Mouse (Mus musculus): ENCODE results near the gene Npr2. TPM values are rescaled to one million over a fixed set of nuclear protein-coding genes. Genes with fewer than 3 reads are reported as not detected.

Gene Npr2
- polyA plus RNA-seq, 1 experiment from 2014 or later = 11.9 TPM

DNA sequence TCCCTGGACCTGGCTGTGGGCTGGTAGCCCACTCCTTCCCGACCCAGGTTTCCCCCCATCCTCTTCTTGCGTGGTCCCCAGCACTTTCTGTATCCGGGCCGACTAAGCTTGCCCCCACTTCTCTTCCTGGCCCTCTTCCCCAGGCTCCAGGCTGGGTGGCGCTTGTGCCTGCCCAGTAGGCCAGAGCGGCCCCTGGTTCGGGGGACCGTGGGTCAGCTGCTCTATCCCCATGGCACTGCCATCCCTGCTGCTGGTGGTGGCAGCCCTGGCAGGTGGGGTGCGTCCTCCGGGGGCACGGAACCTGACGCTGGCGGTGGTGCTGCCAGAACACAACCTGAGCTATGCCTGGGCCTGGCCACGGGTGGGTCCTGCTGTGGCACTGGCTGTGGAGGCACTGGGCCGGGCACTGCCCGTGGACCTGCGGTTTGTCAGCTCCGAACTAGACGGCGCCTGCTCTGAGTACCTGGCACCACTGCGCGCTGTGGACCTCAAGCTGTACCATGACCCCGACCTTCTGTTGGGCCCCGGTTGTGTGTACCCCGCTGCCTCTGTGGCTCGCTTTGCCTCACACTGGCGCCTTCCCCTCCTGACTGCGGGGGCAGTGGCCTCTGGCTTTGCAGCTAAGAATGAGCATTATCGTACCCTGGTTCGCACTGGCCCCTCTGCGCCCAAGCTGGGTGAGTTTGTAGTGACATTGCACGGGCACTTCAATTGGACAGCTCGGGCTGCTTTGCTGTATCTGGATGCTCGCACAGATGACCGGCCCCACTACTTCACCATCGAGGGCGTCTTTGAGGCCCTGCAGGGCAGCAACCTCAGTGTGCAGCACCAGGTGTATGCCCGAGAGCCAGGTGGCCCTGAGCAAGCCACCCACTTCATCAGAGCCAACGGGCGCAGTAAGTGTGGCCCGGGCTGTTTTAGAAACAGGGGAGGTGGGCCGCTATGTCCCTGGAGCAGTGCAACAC is 503 bp downstream of the Npr2 start:
- Histone ChIP-seq H3K27me3 (replicated peaks; ENCODE audit: insufficient read depth, low read length) (no peaks in the 10 kb centered on the region), H3K9me3 (ENCODE audit: low read length) (no peaks in the 10 kb centered on the region), H3K27ac (ENCODE audit: low read length) (peak overlapping the region; percentile 80), H3K36me3 (ENCODE audit: insufficient read depth, low read length) (no peaks in the 10 kb centered on the region), H3K4me1 (ENCODE audit: insufficient read depth, low read depth, low read length) (peaks cover 4% of the 10 kb centered on the region; the same call in 1 of the 2 replicates), H3K4me3 (ENCODE audit: low read depth, low read length) (peak overlapping the region; percentile 65), H3K9ac (replicated peaks; ENCODE audit: low read depth) (peak overlapping the region; percentile 71), H3K4me2 (replicated peaks; ENCODE audit: low read depth, low read length) (peak overlapping the region; percentile 91)
- WGBS = 49% methylated on average over 41 of the region's 42 CpGs
- DNase-seq (ENCODE audit: low spot score) = no peak
- TF ChIP-seq CTCF (IDR thresholded peaks at IDR 0.05) (no peak), EP300 (IDR thresholded peaks at IDR 0.05) (no peak)
- ATAC-seq = peak; percentile 20

DNA sequence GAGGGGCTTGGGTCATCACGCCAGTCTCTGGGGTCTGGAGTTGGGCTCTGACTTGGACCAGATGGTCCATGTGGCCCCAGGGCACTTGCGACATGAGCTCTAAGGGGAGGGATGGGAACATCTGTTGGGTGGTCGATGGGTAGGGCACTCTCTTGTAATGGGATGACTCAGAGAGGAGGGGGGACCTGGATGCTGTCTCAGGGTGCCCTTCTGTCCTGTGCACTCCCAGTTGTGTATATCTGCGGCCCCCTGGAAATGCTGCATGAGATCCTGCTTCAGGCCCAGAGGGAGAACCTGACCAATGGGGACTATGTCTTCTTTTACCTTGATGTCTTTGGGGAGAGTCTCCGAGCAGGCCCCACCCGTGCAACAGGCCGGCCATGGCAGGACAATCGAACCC is 1.6 kb downstream of the Npr2 start:
- TF ChIP-seq CTCF (IDR thresholded peaks at IDR 0.05) = no peak
- no peak for TF ChIP-seq EP300 (IDR thresholded peaks at IDR 0.05)
- no peak overlapping the region for H3K4me3 ChIP-seq (ENCODE audit: low read depth, low read length)
- H3K27ac ChIP-seq (ENCODE audit: low read length) = no peak overlapping the region
- no peak overlapping the region for H3K9ac ChIP-seq (replicated peaks; ENCODE audit: low read depth)
- ATAC-seq (no peak), DNase-seq (ENCODE audit: low spot score) (no peak)
- no peaks in the 10 kb centered on the region for H3K36me3 ChIP-seq (ENCODE audit: insufficient read depth, low read length)
- H3K27me3 ChIP-seq (replicated peaks; ENCODE audit: insufficient read depth, low read length) = no peaks in the 10 kb centered on the region
- H3K9me3 ChIP-seq (ENCODE audit: low read length) = no peaks in the 10 kb centered on the region
- 0 out of 2 replicates have a peak overlapping the region, but pooled peaks have one; percentile 91 for H3K4me2 ChIP-seq (replicated peaks; ENCODE audit: low read depth, low read length)
- WGBS = 78% methylated on average over 8 of the region's 8 CpGs
- H3K4me1 ChIP-seq (ENCODE audit: insufficient read depth, low read depth, low read length) = peaks cover 4% of the 10 kb centered on the region; the same call in 1 of the 2 replicates

DNA sequence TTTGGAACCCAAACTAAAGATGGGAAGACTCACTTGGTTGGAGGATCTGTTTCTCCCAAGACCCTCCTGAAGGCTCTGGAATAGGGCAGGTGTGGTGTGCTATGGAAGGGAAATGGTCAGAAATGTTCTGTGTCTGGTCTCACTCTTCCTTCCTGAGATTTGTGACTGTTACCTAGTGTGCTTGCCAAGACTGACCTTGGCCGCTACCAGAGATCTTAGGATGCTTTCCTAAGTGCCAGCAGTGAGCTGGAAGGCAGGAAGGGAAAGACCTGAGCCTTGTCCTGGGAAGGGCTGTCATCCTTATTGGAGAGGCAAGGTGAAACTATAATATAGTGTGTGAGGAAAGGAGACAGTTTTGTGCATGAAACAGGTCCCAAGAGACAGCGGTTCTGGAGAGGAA is 2.0 kb downstream of the Npr2 start:
- Histone ChIP-seq H3K4me2 (replicated peaks; ENCODE audit: low read depth, low read length) (no peak overlapping the region), H3K27ac (ENCODE audit: low read length) (no peak overlapping the region), H3K4me3 (ENCODE audit: low read depth, low read length) (no peak overlapping the region), H3K9ac (replicated peaks; ENCODE audit: low read depth) (no peak overlapping the region), H3K27me3 (replicated peaks; ENCODE audit: insufficient read depth, low read length) (no peaks in the 10 kb centered on the region), H3K36me3 (ENCODE audit: insufficient read depth, low read length) (no peaks in the 10 kb centered on the region), H3K4me1 (ENCODE audit: insufficient read depth, low read depth, low read length) (peaks cover 4% of the 10 kb centered on the region; the same call in 1 of the 2 replicates), H3K9me3 (ENCODE audit: low read length) (no peaks in the 10 kb centered on the region)
- no peak for DNase-seq (ENCODE audit: low spot score)
- WGBS = 83% methylated on average over 2 of the region's 2 CpGs
- TF ChIP-seq EP300 (IDR thresholded peaks at IDR 0.05) (no peak), CTCF (IDR thresholded peaks at IDR 0.05) (no peak)
- no peak for ATAC-seq

DNA sequence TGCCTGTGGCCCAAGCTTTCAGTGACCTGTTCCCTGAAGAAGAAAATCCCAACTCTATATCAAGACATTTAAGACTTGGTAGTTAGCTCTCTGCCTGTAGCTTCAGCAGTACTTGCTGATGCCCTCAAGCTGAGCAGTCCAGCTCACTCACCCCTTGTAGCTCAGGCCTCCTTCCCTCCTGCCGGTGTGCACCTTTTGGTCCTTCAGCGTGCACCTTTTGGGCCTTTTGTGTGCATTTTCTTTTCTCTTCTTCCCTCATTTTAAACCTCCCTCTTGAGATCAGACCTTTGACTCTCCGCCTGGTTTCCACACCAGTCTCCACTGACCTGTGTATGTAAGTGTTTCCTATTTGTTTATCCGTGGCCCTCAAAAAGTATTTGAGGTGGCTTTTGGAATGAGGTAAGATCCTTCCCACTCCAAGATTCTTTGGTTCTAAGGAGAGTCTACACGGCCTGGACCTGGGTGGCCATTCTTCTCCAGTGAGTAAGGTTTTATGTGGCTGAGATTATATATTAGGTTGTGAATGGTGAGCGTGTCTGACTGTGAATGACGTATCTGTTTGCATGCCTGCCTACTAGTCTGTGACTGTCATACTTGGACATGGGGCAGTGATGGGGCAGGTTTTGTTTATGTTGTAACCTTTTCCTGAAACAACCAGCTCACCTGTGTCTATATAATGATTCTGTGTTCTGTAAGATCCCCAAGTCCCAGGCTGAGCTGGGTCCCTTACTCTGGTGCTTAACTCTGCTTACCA is 3.1 kb downstream of the Npr2 start:
- WGBS = 70% methylated on average over 7 of the region's 7 CpGs
- Histone ChIP-seq H3K4me3 (ENCODE audit: low read depth, low read length) (no peak overlapping the region), H3K27me3 (replicated peaks; ENCODE audit: insufficient read depth, low read length) (no peaks in the 10 kb centered on the region), H3K4me2 (replicated peaks; ENCODE audit: low read depth, low read length) (no peak overlapping the region), H3K9ac (replicated peaks; ENCODE audit: low read depth) (no peak overlapping the region), H3K27ac (ENCODE audit: low read length) (no peak overlapping the region), H3K4me1 (ENCODE audit: insufficient read depth, low read depth, low read length) (peaks cover 4% of the 10 kb centered on the region; the same call in 1 of the 2 replicates), H3K36me3 (ENCODE audit: insufficient read depth, low read length) (no peaks in the 10 kb centered on the region), H3K9me3 (ENCODE audit: low read length) (no peaks in the 10 kb centered on the region)
- no peak for ATAC-seq
- DNase-seq (ENCODE audit: low spot score) = peak; percentile 15
- no peak for TF ChIP-seq EP300 (IDR thresholded peaks at IDR 0.05)
- TF ChIP-seq CTCF (IDR thresholded peaks at IDR 0.05) = no peak

DNA sequence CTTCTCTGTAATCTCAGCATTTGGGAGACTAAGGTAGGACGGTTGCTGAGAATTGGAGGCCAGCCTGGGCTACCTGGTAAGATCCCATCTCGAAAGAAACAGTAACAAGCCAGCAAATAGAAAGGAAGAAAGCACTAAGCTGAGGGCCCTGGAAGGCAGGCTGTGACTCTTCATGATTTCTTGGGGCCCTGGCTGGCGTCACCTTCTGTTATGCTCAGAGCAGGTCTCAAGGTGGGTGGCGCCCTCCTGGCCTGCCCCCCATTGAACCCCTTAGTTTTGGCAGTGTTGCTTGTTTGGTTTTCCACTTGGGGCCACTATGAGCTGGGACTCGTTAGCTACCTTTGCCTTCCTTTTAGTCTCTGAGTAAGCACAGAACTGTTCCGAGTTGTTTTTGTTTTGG is 5.0 kb downstream of the Npr2 start:
- no peak for TF ChIP-seq CTCF (IDR thresholded peaks at IDR 0.05)
- no peak for TF ChIP-seq EP300 (IDR thresholded peaks at IDR 0.05)
- Histone ChIP-seq H3K36me3 (ENCODE audit: insufficient read depth, low read length) (no peaks in the 10 kb centered on the region), H3K4me2 (replicated peaks; ENCODE audit: low read depth, low read length) (no peak overlapping the region), H3K9ac (replicated peaks; ENCODE audit: low read depth) (no peak overlapping the region), H3K9me3 (ENCODE audit: low read length) (no peaks in the 10 kb centered on the region), H3K4me1 (ENCODE audit: insufficient read depth, low read depth, low read length) (peaks cover 4% of the 10 kb centered on the region; the same call in 1 of the 2 replicates), H3K4me3 (ENCODE audit: low read depth, low read length) (no peak overlapping the region), H3K27me3 (replicated peaks; ENCODE audit: insufficient read depth, low read length) (no peaks in the 10 kb centered on the region), H3K27ac (ENCODE audit: low read length) (no peak overlapping the region)
- ATAC-seq = no peak
- 80% methylated on average over 6 of the region's 6 CpGs for WGBS
- DNase-seq (ENCODE audit: low spot score) = no peak

DNA sequence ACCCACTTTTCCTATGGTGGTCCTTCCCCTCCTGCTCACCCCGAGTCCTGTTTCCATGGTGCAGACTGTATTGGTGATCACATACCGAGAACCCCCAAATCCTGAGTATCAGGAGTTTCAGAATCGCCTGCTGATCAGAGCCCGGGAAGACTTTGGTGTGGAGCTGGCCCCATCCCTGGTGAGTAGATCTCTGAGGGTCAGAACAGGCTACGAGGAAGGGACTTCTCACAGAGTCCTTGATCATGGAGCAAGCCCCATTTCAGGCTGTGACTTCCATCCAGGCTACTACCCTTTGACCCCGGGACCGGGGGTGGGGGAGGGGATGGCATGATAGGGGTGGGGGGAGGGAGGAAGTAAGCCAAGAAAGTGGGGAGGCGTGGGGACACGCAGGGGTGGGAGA is 8.3 kb downstream of the Npr2 start:
- Histone ChIP-seq H3K9ac (replicated peaks; ENCODE audit: low read depth) (no peak overlapping the region), H3K4me2 (replicated peaks; ENCODE audit: low read depth, low read length) (no peak overlapping the region), H3K9me3 (ENCODE audit: low read length) (no peaks in the 10 kb centered on the region), H3K4me1 (ENCODE audit: insufficient read depth, low read depth, low read length) (no peaks in the 10 kb centered on the region), H3K27ac (ENCODE audit: low read length) (no peak overlapping the region), H3K27me3 (replicated peaks; ENCODE audit: insufficient read depth, low read length) (no peaks in the 10 kb centered on the region), H3K4me3 (ENCODE audit: low read depth, low read length) (no peak overlapping the region), H3K36me3 (ENCODE audit: insufficient read depth, low read length) (no peaks in the 10 kb centered on the region)
- WGBS = 72% methylated on average over 9 of the region's 9 CpGs
- no peak for DNase-seq (ENCODE audit: low spot score)
- TF ChIP-seq CTCF (IDR thresholded peaks at IDR 0.05) = no peak
- no peak for TF ChIP-seq EP300 (IDR thresholded peaks at IDR 0.05)
- ATAC-seq = no peak
